Mouse (Mus musculus) brain, embryonic 18.5 days (tissue): ENCODE measurements around the gene Cyb5d1.
A peak's percentile ranks its signal among the peaks of the same experiment; 100 is the strongest.
"Not testable (repeated sequence)": the region's sequence is repeated elsewhere in the genome, so short reads cannot be mapped to it uniquely, and the experiment has no call there.

Experiments used
- DNase-seq: peaks from one replicate; pipeline ENCODE4 v3.0.0-alpha.2; 2012; ENCODE audit warnings: low read depth, low spot score

Gene Cyb5d1

GRCm38 (mm10) chr11:69395235-69395633 is at the start of gene Cyb5d1, which contains the start of gene Naa38:
Gene Cyb5d1 (minus strand): TSS chr11:69395631.
Gene Naa38 (plus strand): TSS chr11:69395487.
- not testable (repeated sequence) for DNase-seq

GRCm38 (mm10) chr11:69443328-69443727 is 47.9 kb upstream of the Cyb5d1 start:
- no peak for DNase-seq

GRCm38 (mm10) chr11:69437291-69437690 is 41.9 kb upstream of the Cyb5d1 start:
- DNase-seq = no peak

GRCm38 (mm10) chr11:69433189-69433588 is 37.8 kb upstream of the Cyb5d1 start:
- DNase-seq = no peak

GRCm38 (mm10) chr11:69432640-69432982 is 37.2 kb upstream of the Cyb5d1 start:
- no peak for DNase-seq

GRCm38 (mm10) chr11:69431829-69432639 is 36.6 kb upstream of the Cyb5d1 start:
- DNase-seq = no peak

- DNase-seq = no peak
Measured at GRCm38 (mm10) chr11:69430631-69431030, 35.2 kb upstream of the Cyb5d1 start.

GRCm38 (mm10) chr11:69429313-69429712 is 33.9 kb upstream of the Cyb5d1 start:
- DNase-seq = no peak

GRCm38 (mm10) chr11:69428751-69429150 is 33.3 kb upstream of the Cyb5d1 start:
- no peak for DNase-seq

- no peak for DNase-seq
Measured at GRCm38 (mm10) chr11:69426246-69426645, 30.8 kb upstream of the Cyb5d1 start.

- DNase-seq = no peak
Measured at GRCm38 (mm10) chr11:69423885-69424284, 28.5 kb upstream of the Cyb5d1 start.

GRCm38 (mm10) chr11:69422842-69423241 is 27.4 kb upstream of the Cyb5d1 start:
- no peak for DNase-seq

GRCm38 (mm10) chr11:69421131-69421977 is 25.9 kb upstream of the Cyb5d1 start:
- DNase-seq = no peak

- no peak for DNase-seq
Measured at GRCm38 (mm10) chr11:69420554-69421000, 25.1 kb upstream of the Cyb5d1 start.

- no peak for DNase-seq
Measured at GRCm38 (mm10) chr11:69419813-69420553, 24.6 kb upstream of the Cyb5d1 start.

- no peak for DNase-seq
Measured at GRCm38 (mm10) chr11:69419443-69419812, 24.0 kb upstream of the Cyb5d1 start.

- DNase-seq = peak; percentile 97
Measured at GRCm38 (mm10) chr11:69418481-69419442, 23.3 kb upstream of the Cyb5d1 start.

- DNase-seq = peak; percentile 87
Measured at GRCm38 (mm10) chr11:69417449-69418384, 22.3 kb upstream of the Cyb5d1 start.

GRCm38 (mm10) chr11:69416921-69417448 is 21.6 kb upstream of the Cyb5d1 start:
- DNase-seq = no peak
